Mouse (Mus musculus) kidney, adult 11 months (tissue): ENCODE measurements at regions not wholly inside any gene's neighbourhood (a gene's known extent, or its start where the extent isn't known, plus 50 kb on each side); places are given as distances from the start of the nearest gene placed in this dataset.
A peak's percentile ranks its signal among the peaks of the same experiment; 100 is the strongest.
"Not testable (repeated sequence)": the region's sequence is repeated elsewhere in the genome, so short reads cannot be mapped to it uniquely, and the experiment has no call there.

ENCODE experiments used
- DNase-seq: peaks from one replicate; pipeline ENCODE4 v3.0.0; 2022

- DNase-seq: no peak
These were observed 136.3 kb upstream of the Bcor start for GRCm38 (mm10) chrX:12296264-12297053.

DNA sequence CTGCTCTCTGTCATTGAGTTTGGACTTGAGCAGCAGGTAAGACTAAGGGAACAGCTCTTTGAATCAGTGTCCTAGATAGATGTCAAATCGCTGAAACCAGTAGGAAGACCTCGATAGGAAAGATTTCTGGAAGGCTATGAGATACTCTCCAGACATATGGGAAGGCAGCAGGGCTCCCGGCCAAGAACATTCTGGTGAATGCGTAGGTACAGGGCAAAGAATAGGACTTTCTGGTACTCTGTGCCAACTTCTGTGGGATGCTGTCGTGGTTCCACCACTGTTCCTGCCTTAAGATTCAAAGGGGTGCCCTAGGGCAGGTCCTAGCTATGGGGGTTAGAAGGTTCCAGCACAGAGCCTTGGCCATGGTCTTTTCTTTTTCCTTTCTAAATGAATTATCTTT lies 138.5 kb upstream of the Bcor start:
- DNase-seq: no peak

DNA sequence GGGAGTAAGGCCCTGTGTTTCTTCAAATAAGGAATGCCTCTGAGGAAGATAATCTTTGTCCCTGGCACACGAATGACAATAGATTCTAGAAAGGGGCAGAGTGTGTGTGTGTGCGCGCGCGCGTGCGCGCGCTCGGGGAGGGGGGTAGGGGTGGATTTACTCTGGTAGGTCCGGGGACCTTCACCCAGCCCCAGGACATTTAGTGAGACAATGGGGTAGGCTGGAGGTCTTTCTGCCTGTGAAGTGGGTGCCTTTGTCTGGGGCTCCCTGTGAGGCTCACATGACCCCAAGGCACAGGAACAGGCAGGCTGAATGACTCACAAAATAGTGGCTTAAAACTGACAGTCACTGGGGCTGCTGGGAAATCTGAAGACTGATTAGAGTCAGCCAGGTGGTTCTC lies 139.1 kb upstream of the Bcor start:
- DNase-seq: no peak

DNA sequence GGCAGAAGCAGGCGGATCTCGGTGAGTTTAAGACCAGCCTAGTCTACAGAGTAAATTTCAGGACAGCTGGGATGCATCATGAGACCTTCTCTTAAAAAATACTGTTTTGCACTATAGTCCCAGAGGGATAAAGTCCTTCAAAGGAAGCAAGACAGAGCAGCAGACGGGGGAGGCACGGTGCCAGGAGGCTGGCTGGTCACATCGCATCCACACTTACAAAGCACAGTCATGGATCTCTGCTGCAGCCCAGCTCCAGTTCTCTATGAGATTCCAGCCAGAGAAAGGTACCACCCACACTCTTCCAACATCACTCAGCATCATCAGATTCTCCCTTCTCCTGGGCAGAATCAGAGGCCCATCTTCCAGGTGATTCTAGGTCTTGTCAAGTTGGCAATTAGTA lies 144.5 kb upstream of the Bcor start:
- DNase-seq: no peak

DNA sequence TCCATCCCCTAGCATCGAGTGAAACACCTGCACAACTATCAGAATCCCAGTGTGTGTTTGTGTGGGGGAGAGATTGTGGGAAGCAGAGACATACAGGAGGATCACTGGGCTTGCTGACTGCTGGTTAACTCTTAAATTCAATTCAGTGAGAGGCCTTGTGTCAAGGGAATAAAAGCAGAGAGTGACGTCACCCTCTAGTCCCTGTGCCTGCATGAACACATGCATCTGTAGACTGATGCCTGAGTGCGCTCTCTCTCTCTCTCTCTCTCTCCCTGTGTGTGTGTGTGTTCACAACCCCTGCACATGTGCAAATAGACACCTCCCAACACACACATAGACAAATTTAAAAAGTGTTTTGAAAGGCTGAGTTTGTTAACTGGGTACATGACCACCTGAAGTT lies 146.8 kb upstream of the Bcor start:
- DNase-seq: no peak

DNA sequence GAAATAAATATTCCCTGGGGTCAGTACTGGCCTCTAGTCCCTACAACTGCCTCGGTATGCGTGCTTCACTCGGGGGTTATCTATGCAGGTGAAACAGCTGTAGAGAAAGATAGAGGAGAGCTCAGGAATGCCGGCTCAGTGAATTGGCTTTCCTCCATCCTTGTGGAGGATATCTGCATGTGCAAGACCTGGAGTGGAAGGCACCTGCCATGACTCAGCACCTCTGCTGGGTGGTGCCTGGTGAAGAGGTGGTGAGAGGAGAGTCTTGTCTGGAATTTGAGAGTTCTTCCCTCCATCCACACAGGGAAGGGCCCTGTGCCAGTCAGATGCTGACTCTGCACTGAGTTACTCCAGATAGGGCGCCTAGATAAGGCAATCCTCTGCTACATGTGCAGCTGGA lies 152.4 kb upstream of the Bcor start:
- no peak for DNase-seq

- DNase-seq: no peak
These were observed 155.5 kb upstream of the Bcor start for GRCm38 (mm10) chrX:12315658-12316057.

GRCm38 (mm10) chrX:12317488-12317887 lies 157.3 kb upstream of the Bcor start:
- not testable (repeated sequence) for DNase-seq

DNA sequence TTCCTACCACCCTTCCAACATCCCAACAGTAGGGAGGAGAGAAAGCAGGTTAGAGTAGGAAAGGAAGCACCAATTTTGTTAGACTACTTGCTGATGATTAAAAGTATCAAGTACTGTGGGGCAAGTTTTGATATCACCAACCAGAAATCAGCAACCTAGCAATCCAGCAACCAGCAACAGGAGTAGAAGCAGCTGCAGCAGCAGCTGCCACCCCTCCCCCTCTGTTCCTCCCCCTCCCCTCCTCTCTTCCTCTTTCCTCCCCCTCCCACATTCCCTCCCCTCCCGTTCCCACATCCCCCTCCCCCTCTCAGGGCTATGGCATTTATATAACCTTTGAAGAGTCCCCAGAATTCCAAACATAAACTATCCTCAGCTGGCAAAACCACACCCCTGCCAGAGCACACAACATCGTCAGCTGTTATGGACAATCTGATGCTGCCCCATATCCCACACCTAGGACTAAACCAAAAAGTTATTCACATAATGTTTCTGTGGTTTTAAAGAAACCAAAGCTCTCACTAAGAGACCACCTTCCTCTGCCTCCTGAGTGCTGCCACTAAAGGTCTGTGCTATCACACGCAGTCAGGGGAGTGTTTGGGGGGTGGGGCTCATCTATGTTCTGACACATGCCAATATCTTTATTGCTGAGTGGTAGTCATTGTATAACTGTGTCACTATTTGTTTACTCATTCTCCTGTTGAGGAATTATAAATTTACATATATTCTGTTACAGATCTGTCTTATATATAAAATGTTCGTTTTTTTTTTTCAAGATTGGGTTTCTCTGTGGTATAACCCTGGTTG lies 158.9 kb upstream of the Bcor start:
- no peak for DNase-seq

GRCm38 (mm10) chrX:12322453-12322852 lies 162.3 kb upstream of the Bcor start:
- DNase-seq: peak; percentile 75

DNA sequence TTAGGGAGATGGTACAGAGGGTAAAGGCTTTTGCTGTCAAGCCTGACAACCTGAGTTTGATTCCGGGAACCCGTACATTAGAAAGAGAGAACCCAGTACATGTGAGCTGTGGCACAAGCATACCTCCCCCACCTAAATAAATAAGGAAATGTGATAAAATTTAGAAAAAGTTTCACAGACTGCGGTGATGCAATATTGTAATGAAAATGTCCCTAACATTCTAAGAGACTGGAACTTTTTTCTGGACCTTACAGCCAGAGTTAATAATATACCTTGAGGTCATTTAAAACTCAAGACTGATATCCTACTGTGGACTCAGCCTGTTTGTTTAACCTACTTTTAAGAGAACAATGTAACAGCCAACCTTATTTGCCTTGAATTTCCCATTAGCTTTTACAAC lies 163.1 kb upstream of the Bcor start:
- no peak for DNase-seq

- no peak for DNase-seq
These were observed 163.7 kb upstream of the Bcor start for GRCm38 (mm10) chrX:12323812-12324211.

GRCm38 (mm10) chrX:12327464-12327863 lies 167.3 kb upstream of the Bcor start:
- DNase-seq: no peak

DNA sequence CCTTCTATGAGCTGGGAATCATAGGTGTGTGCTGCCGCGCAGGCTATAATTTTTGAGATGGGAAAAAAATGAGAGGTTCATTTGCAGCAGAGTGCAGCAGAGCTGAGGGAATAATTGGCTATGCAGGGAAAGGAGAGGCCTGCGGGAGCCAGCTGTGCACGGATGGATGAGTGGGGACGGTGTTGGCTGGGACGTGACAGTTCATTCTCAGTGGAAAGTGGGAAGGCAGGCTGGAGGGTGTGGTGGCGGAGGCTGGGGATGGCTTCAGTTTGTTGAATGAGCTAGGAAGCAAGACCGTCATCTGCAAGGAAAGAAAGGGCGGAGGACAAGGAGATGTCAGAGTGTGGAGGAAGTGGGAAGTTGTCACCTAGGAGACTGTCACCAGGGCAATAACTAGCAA lies 180.4 kb upstream of the Bcor start:
- no peak for DNase-seq

DNA sequence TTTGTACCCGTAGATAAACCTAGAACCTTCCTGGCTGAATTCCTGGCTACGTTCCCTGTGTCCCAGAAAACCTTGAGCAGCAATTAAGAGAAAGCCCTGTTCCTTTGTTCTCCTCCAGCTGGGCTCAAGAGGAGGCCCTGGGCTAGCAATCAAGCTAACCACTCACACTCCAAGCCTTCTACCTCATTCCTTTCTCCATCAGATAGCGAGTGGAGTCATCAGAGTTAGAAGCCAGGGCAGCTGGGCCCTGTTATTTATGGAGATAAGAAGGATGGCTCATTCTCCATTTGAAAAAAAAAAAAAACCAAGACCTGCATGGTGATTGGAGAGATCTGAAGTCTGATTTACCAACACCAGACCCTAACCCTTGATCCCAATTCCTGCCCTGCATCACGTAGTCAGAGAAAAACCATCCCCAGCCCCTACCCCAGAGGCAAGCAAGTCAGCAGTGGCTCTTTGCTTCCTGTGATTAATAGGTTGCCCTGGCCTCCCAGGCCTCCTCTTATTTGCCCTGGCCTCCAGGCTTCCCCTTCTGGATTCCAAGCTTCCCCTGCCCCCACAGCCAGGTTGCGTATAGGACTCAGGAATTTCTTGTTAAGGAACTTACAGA lies 181.3 kb upstream of the Bcor start:
- DNase-seq: no peak

DNA sequence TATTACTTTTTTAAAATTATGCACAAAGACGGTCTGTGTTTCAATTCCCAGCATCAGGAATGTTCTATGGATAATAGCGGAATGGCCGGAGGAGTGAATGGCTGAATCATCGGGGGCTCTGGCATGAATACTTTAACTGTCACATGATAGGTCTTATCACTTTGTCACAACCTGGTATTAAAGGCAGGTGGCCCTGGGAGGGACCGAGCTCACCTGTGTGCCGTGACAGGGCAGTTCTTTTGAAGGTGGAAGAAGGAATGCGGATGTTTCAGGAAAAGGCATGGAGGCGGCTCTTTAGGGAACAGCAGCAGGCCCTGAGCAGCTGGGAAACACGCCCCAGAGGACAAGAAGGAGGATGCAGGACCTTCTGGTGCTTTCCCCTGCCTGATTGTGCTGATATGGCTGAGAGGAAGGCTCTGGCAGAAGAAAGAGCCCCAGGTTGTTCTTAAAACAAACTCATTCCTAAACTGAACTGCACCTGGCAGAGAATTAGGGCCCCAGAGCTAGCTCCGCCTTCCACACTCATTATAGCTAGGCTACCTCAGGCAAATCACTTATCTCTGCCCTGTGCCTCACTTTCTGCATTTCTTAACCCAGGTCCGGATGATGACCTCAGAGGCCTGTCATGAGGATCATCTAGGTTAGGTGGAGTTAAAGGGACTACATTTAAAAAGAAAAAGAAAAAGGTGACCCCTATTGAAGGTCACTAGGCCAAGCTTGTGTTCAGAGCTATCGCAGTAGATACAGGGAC lies 184.8 kb upstream of the Bcor start:
- DNase-seq: no peak

- DNase-seq: no peak
These were observed 186.7 kb upstream of the Bcor start for GRCm38 (mm10) chrX:12346856-12347255.

DNA sequence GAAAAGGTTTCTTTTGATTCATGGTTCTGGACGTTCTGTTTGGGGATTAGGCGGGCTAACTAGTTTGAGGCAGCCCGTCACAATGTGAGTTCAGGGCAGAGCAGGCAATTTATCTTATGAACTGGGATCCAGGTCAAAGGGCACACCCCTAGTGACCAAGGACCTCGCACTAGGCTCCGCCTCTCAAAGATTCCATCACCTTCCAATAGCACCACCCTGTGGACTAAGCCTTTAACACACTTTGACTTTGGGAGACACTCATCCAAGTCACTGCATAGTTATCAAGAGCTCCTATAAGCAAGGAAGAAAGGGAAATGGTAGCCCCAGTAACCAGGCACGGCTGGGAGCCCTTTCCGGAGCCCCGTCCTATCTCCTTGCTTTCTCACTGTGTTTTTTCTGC lies 188.0 kb upstream of the Bcor start:
- DNase-seq: peak; percentile 7

- no peak for DNase-seq
These were observed 194.7 kb upstream of the Bcor start for GRCm38 (mm10) chrX:12354875-12355274.

- DNase-seq: no peak
These were observed 197.9 kb upstream of the Bcor start for GRCm38 (mm10) chrX:12358026-12358425.

GRCm38 (mm10) chrX:12365582-12366323 lies 205.6 kb upstream of the Bcor start:
- DNase-seq: peak; percentile 21

- DNase-seq: no peak
These were observed 206.6 kb upstream of the Bcor start for GRCm38 (mm10) chrX:12366801-12367200.
